Mouse (Mus musculus) embryonic facial prominence, embryonic 12.5 days (tissue): ENCODE results near the gene Znhit2. TPM values are rescaled to one million over a fixed set of nuclear protein-coding genes. Genes with fewer than 3 reads are reported as not detected.

Source experiments
- ATAC-seq: fragments of 200-750 bp; cut with Nextera tagmentation; 2 replicates; pipeline ENCODE4 v1.8.0; 2017; ENCODE audit not compliant: insufficient number of reproducible peaks, insufficient read depth, low FRiP score, low TSS enrichment
- H3K27ac ChIP-seq: fragments of 300-500 bp; sonication (generic); 2 replicates; pipeline ENCODE4 v1.5.1; 2016; ENCODE audit warnings: mild to moderate bottlenecking
- H3K27me3 ChIP-seq: fragments of 300-500 bp; sonication (generic); 2 replicates; pipeline ENCODE4 v1.6.1; 2016; ENCODE audit warnings: mild to moderate bottlenecking, moderate library complexity
- H3K36me3 ChIP-seq: fragments of 300-500 bp; sonication (generic); 2 replicates; pipeline ENCODE4 v1.6.1; 2016; ENCODE audit warnings: mild to moderate bottlenecking
- H3K4me1 ChIP-seq: fragments of 300-500 bp; sonication (generic); 2 replicates; pipeline ENCODE4 v1.6.1; 2016
- H3K4me2 ChIP-seq: fragments of 300-500 bp; sonication (generic); replicated peaks from 2 replicates; pipeline ENCODE4 v1.6.1; 2016; ENCODE audit warnings: mild to moderate bottlenecking, moderate library complexity
- H3K4me3 ChIP-seq: fragments of 300-500 bp; sonication (generic); 2 replicates; pipeline ENCODE4 v1.5.1; 2016; ENCODE audit warnings: mild to moderate bottlenecking
- H3K9ac ChIP-seq: fragments of 300-500 bp; sonication (generic); 2 replicates; pipeline ENCODE4 v1.6.1; 2016; ENCODE audit warnings: mild to moderate bottlenecking, moderate library complexity
- H3K9me3 ChIP-seq: fragments of 300-500 bp; sonication (generic); 2 replicates; pipeline ENCODE4 v1.6.1; 2016; ENCODE audit warnings: mild to moderate bottlenecking, moderate library complexity
- WGBS: fragments of 180-500 bp; shearing (Covaris S2); methylation state at CpG from one replicate; pipeline ENCODE4 v1.1.7; 2016; 5-methylcytosine and 5-hydroxymethylcytosine counted together
- polyA plus RNA-seq: library from polyadenylated mRNA; unstranded; fragments of >200 nt; fragmentation: Nextera tagmentation; extraction: Ambion mirVana; gene quantifications from 2 replicates; pipeline ENCODE4 v1.2.1, GENCODE M21; 2016

The Znhit2 gene
- 38.1 and 39.3 TPM in 2 replicates for polyA plus RNA-seq

DNA sequence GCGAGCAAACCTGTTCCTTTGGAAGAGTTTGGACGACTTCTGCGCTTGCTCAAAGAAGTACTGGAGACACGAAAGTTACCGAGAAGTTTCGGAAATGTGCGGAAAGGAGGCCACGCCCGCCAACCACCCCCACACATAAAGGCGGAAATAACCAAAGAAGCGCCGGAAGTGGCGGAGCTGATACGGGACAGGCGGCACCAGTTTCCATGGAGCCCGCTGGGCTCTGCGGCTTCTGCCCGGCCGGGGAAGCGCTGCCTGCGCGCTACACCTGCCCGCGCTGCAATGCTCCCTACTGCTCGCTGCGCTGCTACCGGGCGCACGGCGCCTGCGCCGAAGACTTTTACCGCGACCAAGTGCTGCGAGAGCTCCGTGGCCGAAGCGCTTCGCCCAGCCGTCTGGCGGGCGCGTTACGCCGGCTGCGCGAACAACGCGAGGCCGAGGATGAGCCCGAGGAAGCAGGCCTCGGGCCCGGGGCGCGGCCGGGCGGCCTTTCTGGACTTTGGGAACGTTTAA is at the start of gene Znhit2:
Gene Znhit2, plus strand, starts transcription at position 172 of the 513 bp plus-strand sequence.
- WGBS, result under 1% methylated on average over 58 of the region's 58 CpGs
- H3K9me3 ChIP-seq, result no peaks in the 10 kb centered on the region
- peak within 1 kb of the TSS; percentile 100 for H3K4me2 ChIP-seq
- peak within 1 kb of the TSS; percentile 76 for H3K4me3 ChIP-seq
- peaks cover 32% of the 10 kb centered on the region for H3K4me1 ChIP-seq
- peak; percentile 32; the same call in 1 of the 2 replicates for ATAC-seq
- H3K27me3 ChIP-seq, result no peaks in the 10 kb centered on the region
- H3K9ac ChIP-seq, result peak within 1 kb of the TSS; percentile 91
- H3K36me3 ChIP-seq, result peaks cover 15% of the 10 kb centered on the region; the same call in 1 of the 2 replicates
- H3K27ac ChIP-seq, result peak within 1 kb of the TSS; percentile 92

DNA sequence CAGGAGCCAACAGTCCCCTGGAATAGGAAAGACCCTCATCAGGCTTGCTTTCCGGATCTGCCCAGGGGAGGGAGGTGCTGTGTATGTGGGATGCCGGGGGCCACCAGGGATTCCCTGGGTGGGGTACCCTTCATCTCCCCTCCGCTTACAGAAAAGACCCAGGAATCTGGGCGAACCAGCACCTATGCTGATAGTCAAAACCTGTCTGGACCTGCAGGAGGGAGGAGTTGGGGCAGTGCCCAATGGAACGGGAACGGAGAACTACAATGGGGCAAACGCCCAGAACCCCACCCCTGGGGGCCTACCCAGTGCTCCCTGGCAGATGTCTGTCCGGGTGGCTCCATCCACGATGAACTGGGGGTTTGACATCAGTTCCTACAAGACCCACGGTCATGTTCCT is 47.3 kb upstream of the Znhit2 start:
- peaks cover 18% of the 10 kb centered on the region; the same call in 1 of the 2 replicates for H3K27me3 ChIP-seq
- no peaks in the 10 kb centered on the region for H3K36me3 ChIP-seq
- H3K9ac ChIP-seq, result no peak overlapping the region
- no peak overlapping the region for H3K4me2 ChIP-seq
- H3K27ac ChIP-seq, result no peak overlapping the region
- no peak overlapping the region for H3K4me3 ChIP-seq
- peaks cover 5% of the 10 kb centered on the region; the same call in 1 of the 2 replicates for H3K4me1 ChIP-seq
- ATAC-seq, result no peak
- H3K9me3 ChIP-seq, result no peaks in the 10 kb centered on the region
- WGBS, result 80% methylated on average over 10 of the region's 10 CpGs

DNA sequence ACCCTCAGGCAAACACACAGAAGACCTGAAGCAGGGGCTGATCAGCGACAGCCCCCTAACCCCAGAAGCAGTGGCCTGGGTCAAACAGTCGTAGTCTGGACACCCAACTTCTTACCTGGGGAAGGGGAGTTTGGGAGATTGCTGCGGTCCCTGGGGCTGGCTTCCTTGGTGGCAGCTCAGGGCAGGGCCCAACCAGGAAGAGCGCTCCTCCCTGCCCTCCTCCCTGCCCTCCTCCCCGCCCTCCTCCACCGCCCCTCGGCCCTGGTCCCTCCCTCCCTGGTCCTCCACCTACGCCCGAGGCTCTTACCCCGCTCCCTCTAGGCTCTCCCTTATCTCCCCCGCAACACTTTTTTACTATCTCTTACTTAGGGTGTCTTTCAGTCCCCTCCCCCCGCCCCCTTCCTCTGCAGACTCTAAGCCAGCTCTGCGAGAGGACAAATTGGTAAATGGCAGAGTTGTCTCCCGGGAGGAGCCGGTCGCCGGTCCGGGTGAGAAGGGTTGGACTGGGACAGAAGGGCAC is 45.9 kb upstream of the Znhit2 start:
- Histone ChIP-seq H3K27me3 (peaks cover 18% of the 10 kb centered on the region; the same call in 1 of the 2 replicates), H3K9ac (peak overlapping the region; percentile 63), H3K36me3 (no peaks in the 10 kb centered on the region), H3K4me1 (peaks cover 5% of the 10 kb centered on the region; the same call in 1 of the 2 replicates), H3K27ac (peak overlapping the region; percentile 30; the same call in 1 of the 2 replicates), H3K4me3 (peak overlapping the region; percentile 47), H3K4me2 (peak overlapping the region; percentile 76), H3K9me3 (no peaks in the 10 kb centered on the region)
- ATAC-seq, result peak; percentile 39
- 1% methylated on average over 14 of the region's 18 CpGs for WGBS

DNA sequence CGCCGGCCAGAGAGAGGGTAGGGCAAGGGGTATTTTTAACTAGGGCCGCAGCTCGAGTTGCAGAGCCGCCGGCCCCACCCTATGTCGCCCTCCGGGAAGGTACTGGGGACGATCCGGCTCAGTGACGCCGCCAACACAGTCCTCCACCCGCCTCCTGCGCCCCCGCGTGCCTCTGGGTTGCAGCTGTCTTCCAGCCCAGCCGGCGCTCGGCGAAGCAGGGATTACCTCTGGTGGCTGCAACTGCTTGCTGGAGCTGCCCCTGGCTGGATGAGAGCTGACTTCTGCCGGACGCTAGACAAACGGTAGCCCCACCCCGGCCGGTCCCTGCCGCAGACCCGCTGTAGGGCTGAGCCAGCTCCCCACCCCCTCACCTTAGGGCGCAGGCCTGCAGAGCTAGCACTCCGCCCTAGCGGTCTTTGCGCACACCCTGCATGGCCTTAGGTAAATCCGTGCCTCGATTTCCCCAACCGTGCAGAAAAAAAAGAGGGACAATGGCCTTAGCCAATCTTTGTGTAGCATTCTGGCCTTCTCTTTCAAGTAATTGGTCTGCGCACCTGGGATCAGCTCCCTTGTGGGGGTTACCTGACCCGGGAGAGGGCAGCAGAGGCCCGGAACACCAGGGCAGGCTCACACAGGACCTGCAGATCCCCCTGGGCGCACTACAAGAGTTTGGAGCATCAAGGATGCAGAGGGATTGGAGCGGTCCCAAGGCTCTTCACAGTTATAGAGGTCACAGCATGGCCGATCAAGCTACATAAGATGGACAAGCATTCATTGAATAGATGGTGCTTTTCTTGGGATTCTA is 45.3 kb upstream of the Znhit2 start, which contains the start of gene Capn1:
Gene Capn1, minus strand, starts transcription at position 387 of the 805 bp plus-strand sequence.
- H3K9me3 ChIP-seq, result no peaks in the 10 kb centered on the region
- peak within 1 kb of the TSS; percentile 47 for H3K4me3 ChIP-seq
- peak within 1 kb of the TSS; percentile 63 for H3K9ac ChIP-seq
- 3% methylated on average over 40 of the region's 40 CpGs for WGBS
- peaks cover 18% of the 10 kb centered on the region; the same call in 1 of the 2 replicates for H3K27me3 ChIP-seq
- H3K4me2 ChIP-seq, result peak within 1 kb of the TSS; percentile 76
- ATAC-seq, result peak; percentile 77
- H3K27ac ChIP-seq, result peak within 1 kb of the TSS; percentile 30
- H3K36me3 ChIP-seq, result no peaks in the 10 kb centered on the region
- H3K4me1 ChIP-seq, result peaks cover 5% of the 10 kb centered on the region; the same call in 1 of the 2 replicates

DNA sequence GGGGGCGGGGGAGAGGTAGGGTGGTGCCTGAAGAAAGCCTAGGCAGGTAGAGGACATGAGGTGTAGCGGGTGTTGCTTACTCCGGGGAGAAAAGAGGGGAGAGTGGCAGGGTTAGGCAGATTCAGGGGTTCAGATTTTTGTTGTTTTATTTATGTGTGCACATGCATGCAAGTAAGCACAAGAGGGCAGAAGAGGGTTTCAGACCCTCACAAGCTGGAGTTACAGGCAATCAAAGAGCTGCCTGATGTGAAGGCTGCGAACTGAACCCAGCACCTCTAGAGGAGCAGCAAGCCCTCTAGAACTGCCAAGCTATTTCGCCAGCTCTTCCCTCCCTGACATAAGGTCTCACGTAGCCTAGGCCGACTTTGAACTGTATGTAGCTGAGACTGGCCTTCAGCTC is 44.5 kb upstream of the Znhit2 start:
- WGBS, result 40% methylated on average over 7 of the region's 7 CpGs
- no peak overlapping the region for H3K27ac ChIP-seq
- H3K36me3 ChIP-seq, result no peaks in the 10 kb centered on the region
- H3K27me3 ChIP-seq, result peaks cover 18% of the 10 kb centered on the region; the same call in 1 of the 2 replicates
- no peak for ATAC-seq
- no peak overlapping the region for H3K9ac ChIP-seq
- H3K4me1 ChIP-seq, result peaks cover 5% of the 10 kb centered on the region; the same call in 1 of the 2 replicates
- no peak overlapping the region for H3K4me3 ChIP-seq
- no peaks in the 10 kb centered on the region for H3K9me3 ChIP-seq
- no peak overlapping the region for H3K4me2 ChIP-seq

DNA sequence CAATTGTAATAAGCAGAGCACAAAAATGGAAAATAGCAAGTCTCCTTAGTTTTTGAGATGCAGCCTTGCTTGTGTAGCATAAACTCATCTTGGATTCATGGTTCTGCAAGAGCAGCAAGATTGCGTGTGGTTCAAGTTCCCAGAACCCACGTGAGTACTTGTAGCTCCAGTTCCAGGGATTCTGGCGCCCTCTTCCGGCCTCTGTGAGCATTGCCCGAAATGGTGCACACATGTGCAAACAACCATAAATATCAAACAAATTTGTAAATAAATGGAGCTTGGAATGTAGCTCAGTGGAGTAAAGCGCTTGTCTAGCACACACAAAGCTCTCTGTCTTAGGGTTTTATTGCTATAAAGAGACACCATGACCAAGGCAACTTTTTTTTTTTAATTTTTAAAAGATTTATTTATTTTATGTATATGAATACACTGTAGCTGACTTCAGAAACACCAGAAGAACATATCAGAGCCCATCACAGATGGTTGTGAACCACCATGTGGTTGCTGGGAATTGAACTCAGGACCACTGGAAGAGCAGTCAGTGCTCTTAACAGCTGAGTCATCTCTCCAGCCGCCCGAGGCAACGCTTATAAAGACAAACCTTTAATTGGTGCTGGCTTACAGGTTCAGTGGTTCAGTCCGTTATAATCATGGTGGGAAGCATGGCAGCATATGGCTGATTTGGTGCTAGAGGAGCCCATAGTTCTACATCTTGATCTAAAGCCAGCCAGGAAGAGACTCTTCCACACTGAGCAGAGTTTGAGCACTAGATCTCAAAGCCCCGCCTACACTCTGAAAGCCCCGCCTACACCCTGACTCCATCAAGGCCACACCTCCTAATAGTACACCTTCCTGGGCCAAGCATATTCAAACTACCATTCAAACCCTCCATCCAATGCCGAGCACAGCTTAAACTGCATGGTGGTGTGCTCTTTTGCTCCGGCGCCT is 42.6 kb upstream of the Znhit2 start:
- WGBS, result 32% methylated on average over 15 of the region's 15 CpGs
- H3K4me2 ChIP-seq, result no peak overlapping the region
- no peaks in the 10 kb centered on the region for H3K9me3 ChIP-seq
- H3K9ac ChIP-seq, result no peak overlapping the region
- ATAC-seq, result no peak
- no peaks in the 10 kb centered on the region for H3K36me3 ChIP-seq
- peaks cover 18% of the 10 kb centered on the region; the same call in 1 of the 2 replicates for H3K27me3 ChIP-seq
- no peak overlapping the region for H3K27ac ChIP-seq
- no peak overlapping the region for H3K4me3 ChIP-seq
- peaks cover 5% of the 10 kb centered on the region; the same call in 1 of the 2 replicates for H3K4me1 ChIP-seq

DNA sequence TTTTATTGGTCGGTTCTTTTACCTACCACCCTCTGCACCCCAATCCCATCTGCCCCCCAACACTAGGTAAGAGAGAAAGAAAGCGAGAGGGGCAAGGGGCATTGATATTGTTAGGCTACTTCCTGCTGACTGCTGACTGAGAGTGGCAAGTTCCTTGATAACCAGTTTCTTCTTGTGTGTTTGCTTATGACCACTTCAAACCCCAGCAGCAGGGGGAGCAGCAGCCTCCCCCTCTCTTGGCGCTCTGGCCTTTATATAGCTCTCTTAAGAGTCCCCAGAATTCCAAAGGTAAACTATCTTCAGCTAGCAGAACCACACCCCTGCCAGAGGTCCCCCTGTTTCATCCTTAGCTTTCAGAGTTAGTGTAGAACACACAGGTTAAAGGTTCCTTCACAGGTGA is 40.7 kb upstream of the Znhit2 start:
- ATAC-seq, result no peak

DNA sequence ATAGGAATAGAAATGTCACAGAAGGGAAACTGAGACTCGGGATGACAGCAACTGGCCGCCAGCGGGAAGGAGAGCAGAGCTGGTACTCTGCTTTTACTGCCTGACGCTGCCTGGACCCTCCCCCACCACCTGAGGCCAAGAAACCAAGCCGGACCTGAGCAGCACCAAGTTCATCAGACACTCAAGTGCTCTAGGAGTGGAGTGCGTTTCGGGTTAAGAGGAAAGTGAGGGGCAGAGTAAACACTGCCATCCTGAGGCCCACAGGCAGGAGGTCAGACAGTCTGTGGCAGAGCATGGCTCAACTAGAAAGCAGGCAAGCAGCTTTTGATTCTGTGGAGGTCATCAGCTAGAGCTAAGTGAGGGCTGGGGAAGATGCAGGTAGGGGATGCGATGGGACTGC is 37.9 kb upstream of the Znhit2 start:
- Histone ChIP-seq H3K4me1 (no peaks in the 10 kb centered on the region), H3K27ac (no peak overlapping the region), H3K27me3 (0 out of 2 replicates have a peak, but pooled peaks cover 3% of the 10 kb centered on the region), H3K4me2 (no peak overlapping the region), H3K36me3 (no peaks in the 10 kb centered on the region), H3K4me3 (no peak overlapping the region), H3K9me3 (no peaks in the 10 kb centered on the region), H3K9ac (no peak overlapping the region)
- no peak for ATAC-seq
- 60% methylated on average over 8 of the region's 8 CpGs for WGBS

More for the DNA sequence above, 40.7 kb upstream of the Znhit2 start:
- H3K9ac ChIP-seq, result no peak overlapping the region
- H3K4me1 ChIP-seq, result peaks cover 5% of the 10 kb centered on the region; the same call in 1 of the 2 replicates
- no peak overlapping the region for H3K4me3 ChIP-seq
- no peak overlapping the region for H3K27ac ChIP-seq
- no peak overlapping the region for H3K4me2 ChIP-seq
- H3K27me3 ChIP-seq, result 0 out of 2 replicates have a peak, but pooled peaks cover 17% of the 10 kb centered on the region
- 57% methylated on average over 3 of the region's 3 CpGs for WGBS
- no peaks in the 10 kb centered on the region for H3K9me3 ChIP-seq
- no peaks in the 10 kb centered on the region for H3K36me3 ChIP-seq

DNA sequence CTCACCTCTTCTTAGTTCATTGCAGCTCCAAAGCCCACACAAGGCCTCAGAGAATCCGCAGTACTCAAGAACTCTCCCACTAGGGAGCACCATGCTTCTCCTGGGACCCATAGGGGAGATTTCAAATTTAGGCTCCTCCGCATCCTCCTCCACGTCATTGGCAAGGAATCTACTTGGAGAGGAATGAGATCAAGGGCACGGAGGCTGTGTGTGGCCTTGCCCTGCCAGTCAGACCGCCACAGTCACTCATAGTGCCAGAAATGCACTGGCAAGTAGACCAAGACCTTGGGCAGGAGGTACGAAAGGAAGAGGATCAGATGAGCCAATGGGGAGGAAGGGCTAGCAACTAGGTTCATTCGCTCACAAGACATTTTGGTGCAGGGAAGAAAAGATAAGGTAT is 37.1 kb upstream of the Znhit2 start:
- Histone ChIP-seq H3K4me1 (no peaks in the 10 kb centered on the region), H3K36me3 (no peaks in the 10 kb centered on the region), H3K27ac (no peak overlapping the region), H3K9me3 (no peaks in the 10 kb centered on the region), H3K27me3 (0 out of 2 replicates have a peak, but pooled peaks cover 3% of the 10 kb centered on the region), H3K4me2 (no peak overlapping the region), H3K4me3 (no peak overlapping the region), H3K9ac (no peak overlapping the region)
- no peak for ATAC-seq
- WGBS, result 86% methylated on average over 7 of the region's 7 CpGs

DNA sequence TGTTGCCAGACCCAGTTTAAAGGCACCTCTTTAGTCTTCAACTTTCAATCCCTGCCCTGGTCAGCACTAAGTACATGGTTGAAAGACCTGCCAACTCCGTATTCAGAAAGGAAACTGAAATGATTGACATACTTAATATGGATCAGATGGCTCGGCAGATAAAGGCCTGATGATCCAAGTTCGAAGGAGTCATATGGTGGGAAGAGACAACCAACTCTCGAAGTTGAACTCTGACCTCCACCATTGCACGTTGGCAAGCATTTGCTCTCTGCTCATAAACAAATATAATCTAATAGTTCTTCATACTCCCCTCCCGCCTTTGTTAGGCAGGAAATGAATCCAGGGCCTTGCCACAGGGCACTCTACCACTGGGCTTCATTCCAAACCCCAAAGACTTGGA is 32.0 kb upstream of the Znhit2 start:
- Histone ChIP-seq H3K9ac (no peak overlapping the region), H3K4me1 (no peaks in the 10 kb centered on the region), H3K9me3 (no peaks in the 10 kb centered on the region), H3K27me3 (0 out of 2 replicates have a peak, but pooled peaks cover under 1% of the 10 kb centered on the region), H3K4me2 (no peak overlapping the region), H3K36me3 (no peaks in the 10 kb centered on the region), H3K27ac (no peak overlapping the region), H3K4me3 (no peak overlapping the region)
- 69% methylated on average over 6 of the region's 6 CpGs for WGBS
- ATAC-seq, result no peak

DNA sequence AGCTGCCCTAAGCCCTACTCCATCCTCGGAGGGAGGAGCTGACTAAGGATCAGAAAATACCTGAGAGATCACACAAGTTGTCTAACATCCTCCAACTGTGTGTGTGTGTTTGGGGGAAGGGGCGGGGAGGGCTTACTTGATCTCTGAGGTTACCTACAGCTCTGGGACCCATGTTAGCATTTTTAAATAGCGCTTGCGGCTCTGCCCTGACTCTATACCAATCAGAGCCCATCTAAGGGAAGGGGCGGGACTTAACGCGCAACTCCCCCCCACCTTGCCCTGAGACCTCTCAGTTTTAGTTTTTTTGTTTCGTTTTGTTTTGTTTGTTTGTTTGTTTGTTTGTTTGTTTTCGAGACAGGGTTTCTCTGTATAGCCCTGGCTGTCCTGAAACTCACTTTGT is 31.6 kb upstream of the Znhit2 start:
- no peak for ATAC-seq
- H3K36me3 ChIP-seq, result no peaks in the 10 kb centered on the region
- no peaks in the 10 kb centered on the region for H3K4me1 ChIP-seq
- H3K9ac ChIP-seq, result no peak overlapping the region
- WGBS, result 74% methylated on average over 9 of the region's 9 CpGs
- no peak overlapping the region for H3K4me3 ChIP-seq
- no peaks in the 10 kb centered on the region for H3K27me3 ChIP-seq
- H3K4me2 ChIP-seq, result no peak overlapping the region
- H3K9me3 ChIP-seq, result no peaks in the 10 kb centered on the region
- no peak overlapping the region for H3K27ac ChIP-seq
